Mouse (Mus musculus): ENCODE results near the gene Olfr921. TPM values are rescaled to one million over a fixed set of nuclear protein-coding genes. Genes with fewer than 3 reads are reported as not detected.

Olfr921 gene
- total RNA-seq (2021): not detected
- long read RNA-seq, experiment 1: 0 reads
- long read RNA-seq, experiment 2: 0 reads

GRCm38 (mm10) chr9:38772768-38773167 is at the start of gene Olfr921:
TSS of gene Olfr921 (plus strand) at chr9:38773068.
- Histone ChIP-seq H3K4me3 (no peak within 1 kb of the TSS), H3K27ac (no peak within 1 kb of the TSS)
- no peak for TF ChIP-seq CTCF (conservative IDR thresholded peaks at IDR 0.05)
- no peak for DNase-seq (ENCODE audit: low spot score in 2 of 2)

DNA sequence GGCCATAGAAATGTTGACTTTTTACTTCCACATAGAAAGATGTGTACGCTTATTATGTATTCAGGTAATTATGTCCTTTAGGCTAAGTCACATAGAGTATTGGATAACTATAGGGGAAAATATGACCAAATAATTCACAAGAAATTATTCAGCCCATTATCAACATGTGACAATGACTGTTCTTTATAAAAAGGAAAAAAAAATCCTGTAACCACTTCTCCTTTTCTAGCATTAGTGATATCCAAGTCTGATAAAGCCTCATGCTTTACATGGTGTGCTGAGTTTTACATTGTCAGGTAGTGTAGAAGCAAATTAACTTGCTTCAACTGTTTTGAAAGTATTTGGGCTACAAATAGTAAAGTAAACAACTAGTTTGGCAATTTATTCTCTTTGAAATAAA is 48.8 kb upstream of the Olfr921 start:
- DNase-seq (ENCODE audit: low spot score in 2 of 2): no peak
- Histone ChIP-seq H3K27ac (no peak overlapping the region), H3K4me3 (no peak overlapping the region)
- no peak for TF ChIP-seq CTCF (conservative IDR thresholded peaks at IDR 0.05)

GRCm38 (mm10) chr9:38728218-38728617 is 44.6 kb upstream of the Olfr921 start:
- H3K27ac ChIP-seq: no peak overlapping the region
- no peak overlapping the region for H3K4me3 ChIP-seq
- DNase-seq (ENCODE audit: low spot score in 2 of 2): no peak
- no peak for TF ChIP-seq CTCF (conservative IDR thresholded peaks at IDR 0.05)

- H3K4me3 ChIP-seq: no peak overlapping the region
- H3K27ac ChIP-seq: no peak overlapping the region
- DNase-seq (ENCODE audit: low spot score in 2 of 2): no peak
- no peak for TF ChIP-seq CTCF (conservative IDR thresholded peaks at IDR 0.05)
Measured at GRCm38 (mm10) chr9:38741408-38741807, 31.5 kb upstream of the Olfr921 start.

- H3K4me3 ChIP-seq: no peak overlapping the region
- no peak for TF ChIP-seq CTCF (conservative IDR thresholded peaks at IDR 0.05)
Measured at GRCm38 (mm10) chr9:38744619-38745315, 28.1 kb upstream of the Olfr921 start.

DNA sequence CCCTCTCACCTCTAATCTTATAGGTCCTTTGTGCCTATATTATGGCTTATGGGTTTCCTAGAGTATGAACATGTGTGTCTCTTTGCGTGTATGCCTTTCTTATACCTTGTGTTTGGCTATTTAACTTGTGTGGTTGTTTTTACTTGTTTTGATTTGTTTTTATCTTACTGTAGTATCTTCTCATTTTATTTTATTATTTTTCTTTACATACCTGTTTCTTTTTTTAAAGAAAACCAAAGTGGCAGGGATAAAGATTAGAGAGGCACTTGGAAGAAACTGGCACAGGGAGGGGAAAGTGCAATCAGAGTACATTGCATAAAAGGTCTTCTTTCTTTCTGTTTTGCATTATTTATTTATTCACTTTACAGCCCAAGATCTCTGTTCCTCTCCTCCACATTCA is 20.9 kb upstream of the Olfr921 start, which contains the start of gene Olfr920:
TSS of gene Olfr920 (plus strand) at position 301 of the 400 bp plus-strand sequence.
- no peak within 1 kb of the TSS for H3K4me3 ChIP-seq
- no peak for TF ChIP-seq CTCF (conservative IDR thresholded peaks at IDR 0.05)
- no peak within 1 kb of the TSS for H3K27ac ChIP-seq
- no peak for DNase-seq (ENCODE audit: low spot score in 2 of 2)

More at GRCm38 (mm10) chr9:38744619-38745315, 28.1 kb upstream of the Olfr921 start:
- DNase-seq (ENCODE audit: low spot score in 2 of 2): no peak
- no peak overlapping the region for H3K27ac ChIP-seq

GRCm38 (mm10) chr9:38792689-38793088 is 19.8 kb downstream of the Olfr921 start:
- H3K4me3 ChIP-seq: no peak overlapping the region
- no peak for TF ChIP-seq CTCF (conservative IDR thresholded peaks at IDR 0.05)
- no peak for DNase-seq (ENCODE audit: low spot score in 2 of 2)
- no peak overlapping the region for H3K27ac ChIP-seq

GRCm38 (mm10) chr9:38805696-38806095 is 32.8 kb downstream of the Olfr921 start:
- DNase-seq (ENCODE audit: low spot score in 2 of 2): no peak
- TF ChIP-seq CTCF (conservative IDR thresholded peaks at IDR 0.05): peak; percentile 66
- no peak overlapping the region for H3K27ac ChIP-seq
- no peak overlapping the region for H3K4me3 ChIP-seq

- TF ChIP-seq CTCF (conservative IDR thresholded peaks at IDR 0.05): no peak
Measured at GRCm38 (mm10) chr9:38814314-38814713, 41.4 kb downstream of the Olfr921 start, which contains the start of gene Olfr922. TSS of gene Olfr922 (plus strand) at chr9:38814614.

DNA sequence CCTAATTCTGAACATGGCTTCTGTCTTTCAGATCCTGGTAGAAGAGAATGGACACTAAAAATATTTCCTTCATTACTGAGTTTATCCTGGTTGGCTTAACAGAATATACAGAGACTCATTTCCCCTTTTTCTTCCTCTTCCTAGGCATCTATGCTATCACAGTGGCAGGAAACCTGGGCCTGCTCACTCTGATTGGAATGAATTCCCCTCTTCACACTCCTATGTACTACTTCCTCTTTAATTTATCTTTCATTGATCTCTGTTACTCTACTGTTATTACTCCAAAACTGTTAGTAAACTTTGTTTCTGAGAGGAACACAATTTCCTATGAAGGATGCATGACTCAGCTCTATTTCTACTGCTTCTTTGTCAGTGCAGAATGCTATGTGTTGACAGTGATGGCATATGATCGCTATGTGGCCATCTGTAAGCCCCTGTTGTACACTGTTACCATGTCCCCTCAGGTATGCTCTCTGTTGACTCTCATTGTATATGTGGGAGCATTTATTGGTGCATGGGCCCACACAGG is 42.7 kb downstream of the Olfr921 start:
- DNase-seq (ENCODE audit: low spot score in 2 of 2): no peak
- no peak overlapping the region for H3K4me3 ChIP-seq
- H3K27ac ChIP-seq: no peak overlapping the region
- TF ChIP-seq CTCF (conservative IDR thresholded peaks at IDR 0.05): no peak

More at GRCm38 (mm10) chr9:38814314-38814713, 41.4 kb downstream of the Olfr921 start, which contains the start of gene Olfr922:
- no peak within 1 kb of the TSS for H3K4me3 ChIP-seq
- no peak for DNase-seq (ENCODE audit: low spot score in 2 of 2)
- H3K27ac ChIP-seq: no peak within 1 kb of the TSS

DNA sequence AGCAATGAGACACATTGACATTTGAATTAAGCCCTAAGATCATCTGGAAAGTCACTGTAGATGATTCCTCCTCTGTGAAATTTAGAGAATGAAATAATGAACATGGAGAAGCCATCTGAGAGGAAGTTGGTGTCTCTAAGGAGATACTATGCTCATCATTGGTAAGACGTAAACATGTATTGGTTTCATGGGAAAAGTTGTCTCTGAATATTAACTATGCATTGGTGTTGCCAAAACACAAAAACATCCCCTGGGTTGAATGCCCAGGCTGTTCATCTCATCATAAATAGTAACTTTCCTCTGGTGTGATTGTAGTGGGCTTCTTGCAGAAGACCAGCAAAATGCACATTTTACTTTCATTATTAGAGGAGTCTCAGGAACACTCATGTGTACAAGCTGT is 53.4 kb downstream of the Olfr921 start, which contains the start of gene Olfr923:
TSS of gene Olfr923 (plus strand) at position 301 of the 400 bp plus-strand sequence.
- Histone ChIP-seq H3K27ac (no peak within 1 kb of the TSS), H3K4me3 (no peak within 1 kb of the TSS)
- TF ChIP-seq CTCF (conservative IDR thresholded peaks at IDR 0.05): no peak
- DNase-seq (ENCODE audit: low spot score in 2 of 2): no peak

Other genes with a start within 250 kb of the Olfr921 start
- not detected for gene Olfr910, start 235.2 kb upstream of the Olfr921 start, total RNA-seq (2021)
- not detected for gene Olfr912, start 192.9 kb upstream of the Olfr921 start, total RNA-seq (2021)
- gene Olfr913, start 180.3 kb upstream of the Olfr921 start, total RNA-seq (2021): not detected
- not detected for gene Olfr914, start 168.0 kb upstream of the Olfr921 start, total RNA-seq (2021)
- gene Olfr916, start 113.2 kb upstream of the Olfr921 start, total RNA-seq (2021): not detected
- gene Olfr917, start 107.2 kb upstream of the Olfr921 start, total RNA-seq (2021): not detected
- gene Olfr918, start 98.5 kb upstream of the Olfr921 start, total RNA-seq (2021): not detected
- not detected for gene Olfr919, start 69.4 kb upstream of the Olfr921 start, total RNA-seq (2021)
- gene Vwa5a, start 54.8 kb upstream of the Olfr921 start, total RNA-seq (2021): 10 to 100 TPM in 1 of 2 experiments, 1 to 10 TPM in 1; 9.6 to 14.1 TPM
- gene Olfr920, start 20.8 kb upstream of the Olfr921 start, total RNA-seq (2021): under 1 TPM; 0.05 to 0.10 TPM
- gene Olfr922, start 41.5 kb downstream of the Olfr921 start, total RNA-seq (2021): not detected
- gene Olfr923, start 53.5 kb downstream of the Olfr921 start, total RNA-seq (2021): not detected
- gene Olfr924, start 71.4 kb downstream of the Olfr921 start, total RNA-seq (2021): not detected
- not detected for gene Olfr26, start 82.0 kb downstream of the Olfr921 start, total RNA-seq (2021)
- not detected for gene Olfr926, start 104.1 kb downstream of the Olfr921 start, total RNA-seq (2021)
- not detected for gene Olfr930, start 156.7 kb downstream of the Olfr921 start, total RNA-seq (2021)
- gene Olfr933, start 199.2 kb downstream of the Olfr921 start, total RNA-seq (2021): not detected
- not detected for gene Olfr934, start 215.2 kb downstream of the Olfr921 start, total RNA-seq (2021)
- gene Olfr935, start 226.6 kb downstream of the Olfr921 start, total RNA-seq (2021): not detected

All from layer of hippocampus, adult 2 months (tissue).